Mouse (Mus musculus) regulatory T cell (primary cell): ENCODE measurements around the gene Arrb1.

Experiments used
- in situ Hi-C: fragments of 300-600 bp; cut with MboI, MseI; formaldehyde crosslinking; loops from one replicate; pipeline ENCODE4 v1.15.1; 2025; ENCODE audit warnings: high pct_unique_total_duplicates

Arrb1 gene

GRCm38 (mm10) chr7:99537183-99537756, 2.0 kb downstream of the Arrb1 start:
- in situ Hi-C loops: loop anchor here (10.0 kb wide), 1 partner anchor 1762 kb away; no protein-coding TSS in a partner anchor

- in situ Hi-C loops: loop anchor here (10.0 kb wide), 1 partner anchor 1764 kb away; no protein-coding TSS in a partner anchor
Observed at GRCm38 (mm10) chr7:99538421-99538820, 3.2 kb downstream of the Arrb1 start.

GRCm38 (mm10) chr7:99539201-99539891, 4.1 kb downstream of the Arrb1 start:
- in situ Hi-C loops: loop anchor here (10.0 kb wide), 1 partner anchor 1765 kb away; no protein-coding TSS in a partner anchor

- in situ Hi-C loops: no loop called here
Observed at GRCm38 (mm10) chr7:99540016-99540415, 4.8 kb downstream of the Arrb1 start.

GRCm38 (mm10) chr7:99541204-99541603, 5.9 kb downstream of the Arrb1 start:
- in situ Hi-C loops: no loop called here

- in situ Hi-C loops: no loop called here
Observed at GRCm38 (mm10) chr7:99544272-99544671, 9.0 kb downstream of the Arrb1 start.

GRCm38 (mm10) chr7:99545885-99546745, 10.8 kb downstream of the Arrb1 start:
- in situ Hi-C loops: no loop called here

GRCm38 (mm10) chr7:99547584-99548487, 12.6 kb downstream of the Arrb1 start:
- in situ Hi-C loops: no loop called here

- in situ Hi-C loops: no loop called here
Observed at GRCm38 (mm10) chr7:99549668-99550067, 14.4 kb downstream of the Arrb1 start.

GRCm38 (mm10) chr7:99551623-99552022, 16.4 kb downstream of the Arrb1 start:
- in situ Hi-C loops: no loop called here

GRCm38 (mm10) chr7:99553222-99553884, 18.1 kb downstream of the Arrb1 start:
- in situ Hi-C loops: no loop called here

- in situ Hi-C loops: no loop called here
Observed at GRCm38 (mm10) chr7:99553885-99554269, 18.6 kb downstream of the Arrb1 start.

- in situ Hi-C loops: no loop called here
Observed at GRCm38 (mm10) chr7:99555862-99556261, 20.6 kb downstream of the Arrb1 start.

GRCm38 (mm10) chr7:99559091-99559490, 23.8 kb downstream of the Arrb1 start:
- in situ Hi-C loops: no loop called here

- in situ Hi-C loops: no loop called here
Observed at GRCm38 (mm10) chr7:99562478-99562877, 27.2 kb downstream of the Arrb1 start.

- in situ Hi-C loops: no loop called here
Observed at GRCm38 (mm10) chr7:99563224-99563623, 28.0 kb downstream of the Arrb1 start.

GRCm38 (mm10) chr7:99565325-99565881, 30.1 kb downstream of the Arrb1 start:
- in situ Hi-C loops: no loop called here

- in situ Hi-C loops: no loop called here
Observed at GRCm38 (mm10) chr7:99570680-99571079, 35.4 kb downstream of the Arrb1 start.

GRCm38 (mm10) chr7:99572931-99573330, 37.7 kb downstream of the Arrb1 start:
- in situ Hi-C loops: no loop called here

- in situ Hi-C loops: no loop called here
Observed at GRCm38 (mm10) chr7:99573351-99573750, 38.1 kb downstream of the Arrb1 start.
